Mouse (Mus musculus) small intestine, adult 2 months (tissue): Measurements from ENCODE around the gene Gm43191.

ENCODE experiments used
- CTCF ChIP-seq: fragments of 200-500 bp; IDR thresholded peaks from 2 replicates; pipeline ENCODE4 v1.5.1; 2012; ENCODE audit warnings: low read depth, mild to moderate bottlenecking, control low read depth, inconsistent platforms, low read length, moderate library complexity, mixed read lengths; ENCODE audit not compliant: insufficient replicate concordance, insufficient read length; ENCODE audit errors: extremely low read depth
- POLR2A ChIP-seq: fragments of 200-500 bp; IDR thresholded peaks from 2 replicates; pipeline ENCODE4 v1.6.1; 2012; ENCODE audit warnings: low read depth, mild to moderate bottlenecking, control low read depth, inconsistent platforms, low read length, moderate library complexity

DNA sequence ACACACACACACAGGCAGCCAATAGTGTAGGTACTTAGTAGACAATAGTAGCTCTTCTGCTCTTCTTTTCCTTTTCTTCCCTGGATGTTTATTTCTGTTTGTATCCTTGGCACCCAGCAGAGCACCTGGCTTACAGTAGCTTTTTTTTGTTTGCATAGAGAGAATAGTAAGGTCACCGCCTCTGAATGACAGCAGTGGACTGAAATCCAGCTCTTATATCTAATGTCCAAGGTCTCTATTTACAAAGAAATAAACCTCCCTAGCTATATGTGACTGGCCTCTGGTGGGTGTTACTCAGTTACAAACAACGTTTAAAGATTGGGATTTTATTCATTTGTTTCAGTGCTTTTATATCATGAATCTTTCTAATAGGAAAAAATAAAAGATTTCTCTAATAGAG, 81.4 kb downstream of the Gm43191 start:
- TF ChIP-seq CTCF (no peak), POLR2A (no peak)
